Mouse (Mus musculus) kidney, adult 9 months (tissue): Measurements from ENCODE around the gene Cyp11a1.

Experiments
- DNase-seq: peaks from one replicate; pipeline ENCODE4 v3.0.0; 2022

Gene Cyp11a1

GRCm38 (mm10) chr9:58047061-58047460 is 40.9 kb downstream of the Cyp11a1 start:
- peak; percentile 58 for DNase-seq

DNA sequence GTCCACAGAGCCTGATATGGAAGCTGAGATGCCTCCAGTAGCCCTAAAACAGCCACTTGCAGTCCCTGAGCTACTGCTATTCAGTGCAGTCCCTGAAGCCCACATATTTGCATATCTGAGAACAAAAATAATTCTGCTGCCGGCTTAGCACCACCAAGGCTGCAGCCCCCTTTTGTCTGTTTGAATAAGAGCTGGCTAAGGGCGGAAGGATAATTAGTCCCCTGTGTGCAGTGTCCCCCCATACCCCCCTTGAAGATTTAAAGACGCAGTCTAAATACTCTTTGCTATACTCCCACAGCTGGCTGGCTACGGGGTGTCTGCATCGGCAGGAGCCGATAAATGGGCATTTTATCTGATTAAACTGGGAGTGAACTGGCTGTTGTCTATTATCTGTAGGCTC is 42.4 kb downstream of the Cyp11a1 start:
- no peak for DNase-seq

DNA sequence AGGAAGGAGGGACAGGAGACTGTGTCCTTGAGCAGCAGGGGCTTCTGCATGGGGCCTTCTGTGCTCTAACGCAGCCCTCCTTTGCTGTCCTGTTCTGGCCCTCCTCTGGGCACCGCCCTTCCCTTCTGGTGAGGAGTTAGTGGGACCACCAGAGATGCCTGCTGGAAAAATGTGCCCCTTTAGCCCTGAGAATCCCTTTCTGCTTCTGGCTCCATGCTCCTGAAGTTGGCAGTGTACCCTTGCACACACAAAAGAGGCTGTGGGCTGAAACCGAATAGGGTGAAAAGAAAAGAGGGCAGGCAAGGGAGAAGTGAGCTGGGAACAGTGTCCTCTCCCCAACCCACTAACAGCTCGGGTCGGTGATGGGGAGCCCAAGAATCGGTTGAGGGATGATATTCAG is 43.0 kb downstream of the Cyp11a1 start:
- DNase-seq, result no peak

GRCm38 (mm10) chr9:58049861-58050260 is 43.6 kb downstream of the Cyp11a1 start:
- DNase-seq, result no peak

GRCm38 (mm10) chr9:58051937-58052336 is 45.7 kb downstream of the Cyp11a1 start:
- DNase-seq, result no peak

DNA sequence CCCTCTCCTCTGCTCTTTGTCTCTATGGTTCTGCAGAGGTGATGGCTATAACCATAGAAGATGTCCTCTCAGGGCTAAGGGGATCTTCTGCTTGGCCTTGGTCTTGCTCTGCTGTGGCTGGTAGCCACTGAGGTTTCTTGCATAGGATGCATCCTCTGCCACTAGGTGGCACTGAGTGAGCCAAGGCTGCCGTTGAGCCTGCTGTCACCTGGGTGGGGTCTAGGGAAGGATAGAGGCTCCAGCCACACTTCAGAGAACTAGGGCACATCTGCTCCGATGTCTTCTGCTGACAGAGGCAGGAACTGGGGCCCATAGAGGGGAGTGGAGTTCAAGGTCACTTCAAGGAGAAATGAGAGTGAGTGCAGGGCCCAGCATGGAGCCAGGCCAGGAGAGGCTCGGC is 46.9 kb downstream of the Cyp11a1 start:
- DNase-seq, result peak; percentile 42

DNA sequence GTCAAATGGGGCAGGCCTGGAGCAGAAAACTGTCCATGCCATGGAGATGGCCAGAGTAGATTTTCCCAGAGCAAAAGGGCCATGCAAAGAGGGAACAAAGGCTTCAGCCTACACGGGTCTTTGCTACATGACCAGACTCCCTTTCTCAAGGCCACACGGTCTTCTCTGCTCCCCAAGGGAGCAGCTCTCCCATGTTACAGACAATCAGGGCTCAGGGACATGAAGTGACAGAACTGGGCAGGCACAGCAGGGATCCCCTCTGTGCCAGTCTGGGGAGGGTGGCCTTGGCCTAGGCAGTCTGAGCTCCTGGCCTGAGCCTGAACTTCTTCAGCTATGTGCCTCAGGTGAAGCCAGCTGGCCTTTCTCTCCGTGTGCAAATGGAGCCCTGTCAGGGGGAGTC is 47.3 kb downstream of the Cyp11a1 start:
- no peak for DNase-seq

DNA sequence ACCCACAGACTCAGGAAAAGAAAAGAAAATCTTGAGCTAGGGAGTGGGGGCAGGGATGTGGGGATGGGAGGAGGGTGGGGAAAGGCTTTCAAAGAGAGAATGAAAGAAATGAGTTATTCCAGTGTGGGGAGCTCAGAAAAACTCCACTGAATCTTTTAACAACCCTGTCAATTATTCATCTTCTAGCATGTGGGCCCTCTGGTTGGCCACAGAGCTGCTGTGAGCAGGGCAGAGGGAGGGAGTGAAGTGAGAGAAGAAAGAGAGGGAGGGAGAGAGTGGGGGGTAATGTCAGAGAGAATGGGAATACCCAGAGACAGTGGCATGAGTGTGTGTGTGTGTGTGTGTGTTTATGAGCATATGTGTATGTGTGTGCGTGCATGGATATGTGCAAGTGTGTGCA is 47.8 kb downstream of the Cyp11a1 start:
- DNase-seq, result no peak

- DNase-seq, result no peak
Observed at GRCm38 (mm10) chr9:58055666-58056065, 49.5 kb downstream of the Cyp11a1 start.

DNA sequence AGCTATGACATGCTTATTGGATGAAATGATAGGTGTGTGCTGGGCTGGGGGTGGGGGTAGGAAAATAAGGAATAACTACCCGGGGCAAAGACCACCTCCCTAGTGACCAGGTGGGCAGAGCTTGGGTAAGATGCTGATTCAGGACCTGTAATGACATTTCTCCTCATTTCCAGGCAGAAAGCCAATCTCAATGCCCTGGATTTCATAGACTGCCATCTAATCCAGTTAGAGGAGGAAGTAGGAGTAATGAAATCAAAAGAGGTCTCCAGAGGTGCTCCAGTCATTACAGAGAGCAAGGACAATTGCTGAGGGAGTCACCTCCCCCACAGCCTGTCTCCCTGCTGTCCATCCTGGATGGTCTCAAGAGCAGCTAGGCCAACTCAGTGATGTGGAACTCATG is 53.7 kb downstream of the Cyp11a1 start:
- DNase-seq, result no peak

GRCm38 (mm10) chr9:58060677-58061667 is 54.8 kb downstream of the Cyp11a1 start:
- peak; percentile 24 for DNase-seq

GRCm38 (mm10) chr9:58063531-58063930 is 57.3 kb downstream of the Cyp11a1 start, which contains the start of gene Stra6:
Gene Stra6, plus strand, starts transcription at chr9:58063788.
- no peak for DNase-seq

DNA sequence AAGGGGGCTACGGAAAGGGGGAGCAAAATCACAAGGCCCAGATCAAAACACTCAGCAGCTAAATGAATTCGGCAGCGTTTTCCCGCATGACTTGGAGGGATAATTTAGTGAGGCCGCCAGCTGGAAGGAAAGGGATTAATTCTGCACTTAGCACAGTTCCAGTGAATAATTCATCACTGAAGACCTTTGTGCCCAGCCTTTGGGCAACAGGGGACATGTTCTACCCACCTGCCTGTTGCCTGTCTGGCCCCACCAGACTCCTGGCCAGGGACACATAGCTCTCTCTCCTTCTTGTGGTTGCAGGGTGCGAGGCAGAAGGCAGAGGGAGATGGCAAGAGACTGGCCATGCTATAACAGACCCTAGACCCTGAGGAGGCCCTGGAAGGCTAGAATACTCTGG is 59.3 kb downstream of the Cyp11a1 start:
- peak; percentile 18 for DNase-seq

- no peak for DNase-seq
Observed at GRCm38 (mm10) chr9:58065977-58066730, 59.9 kb downstream of the Cyp11a1 start.

- DNase-seq, result no peak
Observed at GRCm38 (mm10) chr9:58066731-58067095, 60.5 kb downstream of the Cyp11a1 start.

GRCm38 (mm10) chr9:58067546-58067945 is 61.3 kb downstream of the Cyp11a1 start:
- no peak for DNase-seq

DNA sequence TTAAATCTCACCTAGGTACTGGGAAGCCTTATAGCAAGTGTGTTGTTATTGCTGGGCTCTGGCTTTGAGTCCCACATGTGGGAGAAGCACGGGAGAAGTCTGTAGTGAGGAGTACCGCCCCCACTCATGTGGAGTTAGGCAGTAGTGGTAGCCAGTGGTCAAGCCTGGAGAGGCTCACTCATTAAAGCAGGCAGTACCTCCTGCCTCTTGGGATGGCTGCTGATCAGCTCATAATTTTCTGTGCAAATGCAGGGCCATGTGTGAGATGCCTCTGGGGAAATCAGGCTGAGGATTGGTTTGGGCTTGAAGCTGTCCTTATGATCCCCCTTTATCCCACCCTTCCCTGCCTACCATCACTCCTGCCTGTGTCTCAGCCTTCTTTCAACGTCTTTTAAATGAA is 68.3 kb downstream of the Cyp11a1 start:
- DNase-seq, result no peak
